Mouse (Mus musculus): ENCODE results near the gene Gpr18.

- TF ChIP-seq POLR2A (IDR thresholded peaks at IDR 0.05; ENCODE audit: extremely low read depth, insufficient read depth, low read length), result no peak
- no peak for TF ChIP-seq CTCF (IDR thresholded peaks at IDR 0.05; ENCODE audit: extremely low read depth, insufficient read depth, low read length)
These were observed 42.8 kb downstream of the Gpr18 start for GRCm38 (mm10) chr14:121872760-121873159.

Measured in cortical plate, adult 2 months (tissue).